In genomic region chr7:24637046-24637445, GRCm38 (mm10) we compare ENCODE assay signal across 13 mouse cellular contexts. TPM values are rescaled to one million over a fixed set of nuclear protein-coding genes. Genes with fewer than 3 reads are reported as not detected.
DNase-seq lines count a peak whose midpoint lies in the region; ATAC-seq and TF ChIP-seq lines count a peak whose summit lies in the region.
"Had no signal": no experiment of that assay in that cellular context is flagged by ENCODE, and none has a peak within 500 bp of the region (broad histone marks: within the 10 kb centered on the region; RNA-seq: fewer than 3 reads in every experiment).

No protein-coding gene starts in this region.

- no peak for DNase-seq in spleen, postnatal 4 days (ENCODE audit: low spot score in 2 of 2)
- DNase-seq in urinary bladder, adult 2 months (ENCODE audit: low spot score): no peak
- no peak for DNase-seq in gastrocnemius, adult 18-20 months (ENCODE audit: low spot score)
- DNase-seq: adrenal gland, postnatal 36 days; gastrocnemius, postnatal 36 days; kidney, adult 2 months had no signal

- no peak overlapping the region for H3K27ac ChIP-seq in embryonic facial prominence, embryonic 12.5 days
- H3K27ac ChIP-seq in hindbrain, embryonic 16.5 days (ENCODE audit: low read depth, low read length): no peak overlapping the region
- H3K27ac ChIP-seq in midbrain, embryonic 13.5 days: no peak overlapping the region

- H3K9me3 ChIP-seq in E14TG2a.4 (ENCODE audit: low read length): peaks cover 21% of the 10 kb centered on the region
- H3K9me3 ChIP-seq in embryonic facial prominence, embryonic 12.5 days: no peaks in the 10 kb centered on the region
- H3K9me3 ChIP-seq in hindbrain, embryonic 16.5 days (ENCODE audit: control insufficient read depth, low read length): no peaks in the 10 kb centered on the region
- H3K9me3 ChIP-seq in midbrain, embryonic 13.5 days: no peaks in the 10 kb centered on the region
- H3K9me3 ChIP-seq: G1E had no signal

- H3K36me3 ChIP-seq in E14TG2a.4 (ENCODE audit: insufficient read depth, low read length): no peaks in the 10 kb centered on the region
- H3K36me3 ChIP-seq in embryonic facial prominence, embryonic 12.5 days: no peaks in the 10 kb centered on the region
- H3K36me3 ChIP-seq in hindbrain, embryonic 16.5 days (ENCODE audit: control insufficient read depth, insufficient read depth, low read length): no peaks in the 10 kb centered on the region
- H3K36me3 ChIP-seq in midbrain, embryonic 13.5 days: no peaks in the 10 kb centered on the region
- H3K36me3 ChIP-seq: G1E had no signal

- peaks cover 41% of the 10 kb centered on the region for H3K4me1 ChIP-seq in E14TG2a.4 (replicated peaks; ENCODE audit: low read depth, low read length)
- peaks cover 17% of the 10 kb centered on the region for H3K4me1 ChIP-seq in embryonic facial prominence, embryonic 12.5 days
- peaks cover 15% of the 10 kb centered on the region for H3K4me1 ChIP-seq in hindbrain, embryonic 16.5 days (ENCODE audit: control insufficient read depth, insufficient read depth, low read depth, low read length)
- peaks cover 26% of the 10 kb centered on the region for H3K4me1 ChIP-seq in midbrain, embryonic 13.5 days (replicated peaks)

- H3K27me3 ChIP-seq in E14TG2a.4 (ENCODE audit: insufficient read depth, low read length): peaks cover 61% of the 10 kb centered on the region
- peaks cover 53% of the 10 kb centered on the region for H3K27me3 ChIP-seq in embryonic facial prominence, embryonic 12.5 days
- H3K27me3 ChIP-seq in hindbrain, embryonic 16.5 days (replicated peaks; ENCODE audit: control insufficient read depth, insufficient read depth, low read length): peaks cover 52% of the 10 kb centered on the region
- H3K27me3 ChIP-seq in midbrain, embryonic 13.5 days: peaks cover 61% of the 10 kb centered on the region

- peak; percentile 70 for ATAC-seq in embryonic facial prominence, embryonic 12.5 days (ENCODE audit: insufficient number of reproducible peaks, insufficient read depth, low FRiP score, low TSS enrichment)
- ATAC-seq in hindbrain, embryonic 16.5 days: no peak
- ATAC-seq in midbrain, embryonic 13.5 days: peak; percentile 44

- peak overlapping the region; percentile 71 for H3K4me3 ChIP-seq in E14TG2a.4 (replicated peaks; ENCODE audit: low read length)
- H3K4me3 ChIP-seq in embryonic facial prominence, embryonic 12.5 days: peak overlapping the region; percentile 42
- peak overlapping the region; percentile 7; the same call in 1 of the 2 replicates for H3K4me3 ChIP-seq in hindbrain, embryonic 16.5 days (ENCODE audit: low read length)
- peak overlapping the region; percentile 18; the same call in 1 of the 2 replicates for H3K4me3 ChIP-seq in midbrain, embryonic 13.5 days (replicated peaks)

- WGBS in embryonic facial prominence, embryonic 12.5 days: under 1% methylated on average over 18 of the region's 18 CpGs
- WGBS in hindbrain, embryonic 16.5 days: under 1% methylated on average over 18 of the region's 18 CpGs
- 1% methylated on average over 18 of the region's 18 CpGs for WGBS in midbrain, embryonic 13.5 days

- TF ChIP-seq CTCF in E14TG2a.4 (conservative IDR thresholded peaks at IDR 0.05; ENCODE audit: low read length): no peak

- peak overlapping the region; percentile 69 for H3K4me2 ChIP-seq in embryonic facial prominence, embryonic 12.5 days (replicated peaks)
- H3K4me2 ChIP-seq in hindbrain, embryonic 16.5 days (ENCODE audit: low read length): peak overlapping the region; percentile 24
- peak overlapping the region; percentile 67 for H3K4me2 ChIP-seq in midbrain, embryonic 13.5 days (replicated peaks)

- H3K9ac ChIP-seq in embryonic facial prominence, embryonic 12.5 days: peak overlapping the region; percentile 29
- H3K9ac ChIP-seq in hindbrain, embryonic 16.5 days (ENCODE audit: low read depth, low read length): no peak overlapping the region
- H3K9ac ChIP-seq in midbrain, embryonic 13.5 days (replicated peaks): no peak overlapping the region

RNA-seq across cellular contexts. Expression of gene Lypd3, which starts 0.7 kb away (rescaled TPM):
- 2.8 and 3.5 TPM in 2 replicates for polyA plus RNA-seq in embryonic facial prominence, embryonic 12.5 days (2016; fragmentation: Nextera tagmentation; extraction: Ambion mirVana)
- 0.76 and 0.78 TPM in 2 replicates for polyA plus RNA-seq in hindbrain, embryonic 16.5 days (2015; fragmentation: Nextera tagmentation; extraction: Ambion mirVana)
- not detected in 2 replicates for polyA plus RNA-seq in midbrain, embryonic 13.5 days (2015; fragmentation: Nextera tagmentation; extraction: Ambion mirVana)
- polyA plus RNA-seq in urinary bladder, adult 2 months (2012; rRNA removed): 47.0 and 53.2 TPM in 2 replicates
- total RNA-seq in gastrocnemius, adult 18-20 months (2021): not detected
- total RNA-seq: G1E; gastrocnemius, postnatal 36 days had no signal
- polyA plus RNA-seq: cortical plate, adult 2 months; G1E had no signal

RNA-seq across cellular contexts. Expression of gene Phldb3, which starts 26.5 kb away (rescaled TPM):
- polyA plus RNA-seq in embryonic facial prominence, embryonic 12.5 days (2016; fragmentation: Nextera tagmentation; extraction: Ambion mirVana): 0.20 and 0.47 TPM in 2 replicates
- polyA plus RNA-seq in hindbrain, embryonic 16.5 days (2015; fragmentation: Nextera tagmentation; extraction: Ambion mirVana): not detected in 2 replicates
- polyA plus RNA-seq in midbrain, embryonic 13.5 days (2015; fragmentation: Nextera tagmentation; extraction: Ambion mirVana): not detected in 2 replicates
- 6.8 and 7.9 TPM in 2 replicates for polyA plus RNA-seq in urinary bladder, adult 2 months (2012; rRNA removed)
- under 1 TPM; 0.34 to 0.64 TPM for total RNA-seq in gastrocnemius, adult 18-20 months (2021)

RNA-seq across cellular contexts. Expression of gene Tex101, which starts 39.4 kb away (rescaled TPM):
- polyA plus RNA-seq in embryonic facial prominence, embryonic 12.5 days (2016; fragmentation: Nextera tagmentation; extraction: Ambion mirVana): not detected in 2 replicates
- polyA plus RNA-seq in hindbrain, embryonic 16.5 days (2015; fragmentation: Nextera tagmentation; extraction: Ambion mirVana): not detected in 2 replicates
- 0.15 TPM in 1 of 2 replicates, not detected in the other for polyA plus RNA-seq in midbrain, embryonic 13.5 days (2015; fragmentation: Nextera tagmentation; extraction: Ambion mirVana)
- not detected in 2 replicates for polyA plus RNA-seq in urinary bladder, adult 2 months (2012; rRNA removed)
- not detected for total RNA-seq in gastrocnemius, adult 18-20 months (2021)
- total RNA-seq: adrenal gland, postnatal 36 days; gastrocnemius, postnatal 36 days; left cerebral cortex, postnatal 36 days had no signal
- polyA plus RNA-seq: cortical plate, adult 2 months; G1E; kidney, adult 2 months had no signal

RNA-seq across cellular contexts. Expression of gene Zfp575, which starts 49.6 kb away (rescaled TPM):
- polyA plus RNA-seq in embryonic facial prominence, embryonic 12.5 days (2016; fragmentation: Nextera tagmentation; extraction: Ambion mirVana): 5.1 and 5.9 TPM in 2 replicates
- 17.1 and 17.7 TPM in 2 replicates for polyA plus RNA-seq in hindbrain, embryonic 16.5 days (2015; fragmentation: Nextera tagmentation; extraction: Ambion mirVana)
- 6.4 and 6.6 TPM in 2 replicates for polyA plus RNA-seq in midbrain, embryonic 13.5 days (2015; fragmentation: Nextera tagmentation; extraction: Ambion mirVana)
- polyA plus RNA-seq in urinary bladder, adult 2 months (2012; rRNA removed): 0.44 and 0.83 TPM in 2 replicates
- total RNA-seq in gastrocnemius, adult 18-20 months (2021): under 1 TPM in 1 of 2 experiments, not detected in 1; 0.09 TPM
- polyA plus RNA-seq: G1E had no signal

RNA-seq across cellular contexts. Expression of gene Ethe1, which starts 49.7 kb away (rescaled TPM):
- polyA plus RNA-seq in embryonic facial prominence, embryonic 12.5 days (2016; fragmentation: Nextera tagmentation; extraction: Ambion mirVana): 23.7 and 23.8 TPM in 2 replicates
- 29.1 and 30.9 TPM in 2 replicates for polyA plus RNA-seq in hindbrain, embryonic 16.5 days (2015; fragmentation: Nextera tagmentation; extraction: Ambion mirVana)
- polyA plus RNA-seq in midbrain, embryonic 13.5 days (2015; fragmentation: Nextera tagmentation; extraction: Ambion mirVana): 13.8 and 14.7 TPM in 2 replicates
- polyA plus RNA-seq in urinary bladder, adult 2 months (2012; rRNA removed): 59.0 and 67.0 TPM in 2 replicates
- total RNA-seq in gastrocnemius, adult 18-20 months (2021): 10 to 100 TPM; 25.5 to 29.0 TPM

Comparison
In these comparisons a context has a peak if more than half of its experiments do, and no peak if none do; other contexts are left out.
1. H3K4me3 ChIP-seq: peak in every context shown above with its lines; median percentile 71 in E14TG2a.4; 42 in embryonic facial prominence, embryonic 12.5 days; 18 in midbrain, embryonic 13.5 days; 7 in hindbrain, embryonic 16.5 days.
2. RNA of gene Lypd3, which starts 0.7 kb away (polyA plus RNA-seq): 47.0 to 53.2 TPM in urinary bladder, adult 2 months; 2.8 to 3.5 TPM in embryonic facial prominence, embryonic 12.5 days, 0.76 to 0.78 TPM in hindbrain, embryonic 16.5 days and not detected in midbrain, embryonic 13.5 days; every median in the first group is over 10 times any median in the second.
3. Peak in every context shown above with its lines, with median percentiles within 50 percentile points of each other: H3K4me2 ChIP-seq.